In the genomic region with DNA sequence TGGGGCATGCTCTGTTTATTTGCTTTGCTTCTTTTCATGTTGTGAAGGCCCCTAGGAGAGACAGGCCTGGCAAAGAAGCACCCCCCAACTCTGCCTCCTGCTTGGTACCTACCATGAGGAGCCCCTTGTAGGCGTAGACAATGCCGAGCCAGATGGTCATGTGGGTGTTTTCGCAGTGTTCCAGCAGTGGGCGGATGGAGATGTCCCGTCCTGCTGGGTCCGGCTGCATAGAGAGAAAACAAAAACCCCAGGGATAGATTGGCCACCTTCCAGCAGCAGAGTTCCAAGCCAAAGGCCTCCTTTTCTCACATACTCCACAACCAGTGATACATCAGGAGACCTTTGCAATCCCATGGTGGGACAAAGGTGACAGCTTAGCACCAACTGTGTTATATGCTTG, we compare ENCODE assay signal across 11 mouse cellular contexts. TPM values are rescaled to one million over a fixed set of nuclear protein-coding genes. Genes with fewer than 3 reads are reported as not detected.
DNase-seq lines count a peak whose midpoint lies in the region; ATAC-seq and TF ChIP-seq lines count a peak whose summit lies in the region.
"Had no signal": no experiment of that assay in that cellular context is flagged by ENCODE, and none has a peak within 500 bp of the region (broad histone marks: within the 10 kb centered on the region; RNA-seq: fewer than 3 reads in every experiment).

No protein-coding gene starts in this region.

- no peak for TF ChIP-seq CTCF in brain, embryonic 14.5 days (IDR thresholded peaks at IDR 0.05; ENCODE audit: borderline replicate concordance, extremely low read depth, insufficient read depth, insufficient read length)

- no peak overlapping the region for H3K27ac ChIP-seq in hindbrain, embryonic 16.5 days (ENCODE audit: low read depth, low read length)
- no peak overlapping the region for H3K27ac ChIP-seq in hindbrain, embryonic 11.5 days (ENCODE audit: low read depth, low read length)
- H3K27ac ChIP-seq: liver, embryonic 12.5 days; neural tube, embryonic 13.5 days had no signal

- no peak overlapping the region for H3K9ac ChIP-seq in hindbrain, embryonic 16.5 days (ENCODE audit: low read depth, low read length)
- no peak overlapping the region for H3K9ac ChIP-seq in hindbrain, embryonic 11.5 days (ENCODE audit: low read depth, low read length)
- H3K9ac ChIP-seq: liver, embryonic 12.5 days; neural tube, embryonic 13.5 days had no signal

- no peaks in the 10 kb centered on the region for H3K4me1 ChIP-seq in hindbrain, embryonic 16.5 days (ENCODE audit: control insufficient read depth, insufficient read depth, low read depth, low read length)
- H3K4me1 ChIP-seq in hindbrain, embryonic 11.5 days (replicated peaks; ENCODE audit: control insufficient read depth, insufficient read depth, low read length), result no peaks in the 10 kb centered on the region
- H3K4me1 ChIP-seq: liver, embryonic 12.5 days had no signal

- H3K4me3 ChIP-seq in hindbrain, embryonic 16.5 days (ENCODE audit: low read length), result no peak overlapping the region
- no peak overlapping the region for H3K4me3 ChIP-seq in hindbrain, embryonic 11.5 days (ENCODE audit: low read depth, low read length)
- H3K4me3 ChIP-seq: liver, embryonic 12.5 days; neural tube, embryonic 13.5 days had no signal

- no peak for DNase-seq in hindbrain, embryonic 11.5 days (ENCODE audit: low spot score)
- DNase-seq in brain, embryonic 14.5 days (ENCODE audit: low read depth), result peak; percentile 60
- peak; percentile 59 to 63 for DNase-seq in cerebellum, postnatal 14 days
- DNase-seq in left cerebral cortex, adult 18-20 months (ENCODE audit: low spot score in 2 of 2), result peak; percentile 87 to 94
- DNase-seq in spleen, postnatal 36 days (ENCODE audit: low spot score in 2 of 2), result no peak
- no peak for DNase-seq in thymus, adult 18-20 months
- no peak for DNase-seq in spleen, adult 12 weeks (ENCODE audit: low spot score)

- no peaks in the 10 kb centered on the region for H3K27me3 ChIP-seq in hindbrain, embryonic 16.5 days (replicated peaks; ENCODE audit: control insufficient read depth, insufficient read depth, low read length)
- H3K27me3 ChIP-seq in hindbrain, embryonic 11.5 days (ENCODE audit: control insufficient read depth, insufficient read depth, low read length), result no peaks in the 10 kb centered on the region
- H3K27me3 ChIP-seq: neural tube, embryonic 13.5 days had no signal

- peak; percentile 66 for ATAC-seq in hindbrain, embryonic 16.5 days
- no peak for ATAC-seq in hindbrain, embryonic 11.5 days (ENCODE audit: low FRiP score)
- ATAC-seq: liver, embryonic 12.5 days had no signal

- H3K36me3 ChIP-seq in hindbrain, embryonic 16.5 days (ENCODE audit: control insufficient read depth, insufficient read depth, low read length), result peaks cover 5% of the 10 kb centered on the region
- no peaks in the 10 kb centered on the region for H3K36me3 ChIP-seq in hindbrain, embryonic 11.5 days (ENCODE audit: control insufficient read depth, insufficient read depth, low read length)
- H3K36me3 ChIP-seq: G1E; liver, embryonic 12.5 days had no signal

- WGBS in hindbrain, embryonic 16.5 days, result 30% methylated on average over 6 of the region's 6 CpGs
- 57% methylated on average over 6 of the region's 6 CpGs for WGBS in hindbrain, embryonic 11.5 days

- no peak overlapping the region for H3K4me2 ChIP-seq in hindbrain, embryonic 16.5 days (ENCODE audit: low read length)
- H3K4me2 ChIP-seq in hindbrain, embryonic 11.5 days (replicated peaks; ENCODE audit: low read depth, low read length), result no peak overlapping the region
- H3K4me2 ChIP-seq: liver, embryonic 12.5 days; neural tube, embryonic 13.5 days had no signal

- no peak for TF ChIP-seq POLR2A in brain, embryonic 14.5 days (IDR thresholded peaks at IDR 0.05; ENCODE audit: borderline replicate concordance, extremely low read depth, insufficient read depth, insufficient read length, poor library complexity, severe bottlenecking)

- no peaks in the 10 kb centered on the region for H3K9me3 ChIP-seq in hindbrain, embryonic 16.5 days (ENCODE audit: control insufficient read depth, low read length)
- no peaks in the 10 kb centered on the region for H3K9me3 ChIP-seq in hindbrain, embryonic 11.5 days (ENCODE audit: control insufficient read depth, low read length)
- H3K9me3 ChIP-seq: G1E; liver, embryonic 12.5 days; neural tube, embryonic 13.5 days had no signal

RNA-seq across cellular contexts. Expression of a gene that starts 34.2 kb away (rescaled TPM):
- 1.1 and 1.3 TPM in 2 replicates for polyA plus RNA-seq in hindbrain, embryonic 16.5 days (2015; fragmentation: Nextera tagmentation; extraction: Ambion mirVana)
- polyA plus RNA-seq in hindbrain, embryonic 11.5 days (2014; fragmentation: Nextera tagmentation; extraction: Ambion mirVana), result 1.0 and 1.1 TPM in 2 replicates
- 1.3 and 1.4 TPM in 2 replicates for polyA plus RNA-seq in brain, embryonic 14.5 days (2012; rRNA removed)
- 1 to 10 TPM; 4.0 to 4.4 TPM for total RNA-seq in left cerebral cortex, adult 18-20 months (2021)
- polyA plus RNA-seq: G1E had no signal

Comparison
In these comparisons a context has a peak if more than half of its experiments do, and no peak if none do; other contexts are left out.
1. DNase-seq: peak in brain, embryonic 14.5 days (single experiment), cerebellum, postnatal 14 days (2 of 2) and left cerebral cortex, adult 18-20 months (2 of 2); none in hindbrain, embryonic 11.5 days (single experiment), spleen, postnatal 36 days (0 of 2), thymus, adult 18-20 months (0 of 2) and spleen, adult 12 weeks (single experiment).